Mouse (Mus musculus): ENCODE data around the gene Grap2.

- TF ChIP-seq CTCF (IDR thresholded peaks at IDR 0.05; ENCODE audit: low read depth) = no peak
- TF ChIP-seq EP300 (IDR thresholded peaks at IDR 0.05; ENCODE audit: low read depth) = no peak
Observed at GRCm38 (mm10) chr15:80620371-80620770, 48.0 kb downstream of the Grap2 start.

All from liver, postnatal 0 days (tissue).